Mouse (Mus musculus) midbrain, embryonic 14.5 days (tissue): ENCODE measurements around the gene Ms4a10. TPM values are rescaled to one million over a fixed set of nuclear protein-coding genes. Genes with fewer than 3 reads are reported as not detected.

ENCODE experiments used
- ATAC-seq: fragments of 200-750 bp; cut with Nextera tagmentation; 2 replicates; pipeline ENCODE4 v1.8.0; 2017; ENCODE audit warnings: moderate number of reproducible peaks, moderate library complexity; ENCODE audit not compliant: low FRiP score, low TSS enrichment
- DNase-seq: peaks from one replicate; pipeline ENCODE4 v3.0.0-alpha.2; 2015
- H3K27ac ChIP-seq: fragments of 300-500 bp; sonication (generic); replicated peaks from 2 replicates; pipeline ENCODE4 v1.5.1; 2014; ENCODE audit warnings: mild to moderate bottlenecking, low read depth, low read length, moderate library complexity
- H3K27me3 ChIP-seq: fragments of 300-500 bp; sonication (generic); 2 replicates; pipeline ENCODE4 v1.6.1; 2014; ENCODE audit warnings: low read length, control low read depth, mixed read lengths; ENCODE audit not compliant: control insufficient read depth, insufficient read depth
- H3K36me3 ChIP-seq: fragments of 300-500 bp; sonication (generic); 2 replicates; pipeline ENCODE4 v1.6.1; 2014; ENCODE audit warnings: low read length, control low read depth; ENCODE audit not compliant: control insufficient read depth, insufficient read depth
- H3K4me1 ChIP-seq: fragments of 300-500 bp; sonication (generic); 2 replicates; pipeline ENCODE4 v1.6.1; 2014; ENCODE audit warnings: mild to moderate bottlenecking, antibody characterized with exemption, low read length, control low read depth; ENCODE audit not compliant: control insufficient read depth, insufficient read depth
- H3K4me2 ChIP-seq: fragments of 300-500 bp; sonication (generic); 2 replicates; pipeline ENCODE4 v1.6.1; 2014; ENCODE audit warnings: mild to moderate bottlenecking, low read length, moderate library complexity
- H3K4me3 ChIP-seq: fragments of 300-500 bp; sonication (generic); replicated peaks from 2 replicates; pipeline ENCODE4 v1.5.1; 2014; ENCODE audit warnings: low read depth, low read length
- H3K9ac ChIP-seq: fragments of 300-500 bp; sonication (generic); replicated peaks from 2 replicates; pipeline ENCODE4 v1.6.1; 2014; ENCODE audit warnings: mild to moderate bottlenecking, low read length, moderate library complexity
- H3K9me3 ChIP-seq: fragments of 300-500 bp; sonication (generic); 2 replicates; pipeline ENCODE4 v1.6.1; 2016; ENCODE audit warnings: low read length, control low read depth, mixed read lengths; ENCODE audit not compliant: control insufficient read depth
- WGBS: fragments of 180-500 bp; shearing (Covaris S2); extraction: QIAGEN DNeasy Blood & Tissue Kit; methylation state at CpG from one replicate; pipeline ENCODE4 v1.1.7; 2014; 5-methylcytosine and 5-hydroxymethylcytosine counted together
- polyA plus RNA-seq: library from polyadenylated mRNA; unstranded; fragments of >200 nt; fragmentation: Nextera tagmentation; extraction: Ambion mirVana; gene quantifications from 2 replicates; pipeline ENCODE4 v1.2.1, GENCODE M21; 2014

Gene Ms4a10
- polyA plus RNA-seq, 1 experiment from 2014 or later, result not detected

- no peak for DNase-seq
- 88% methylated on average over 1 of the region's 1 CpGs for WGBS
These were observed 14.1 kb upstream of the Ms4a10 start for GRCm38 (mm10) chr19:10988563-10988962.

GRCm38 (mm10) chr19:10985889-10986288 lies 11.4 kb upstream of the Ms4a10 start:
- WGBS, result 87% methylated on average over 4 of the region's 4 CpGs
- no peaks in the 10 kb centered on the region for H3K4me1 ChIP-seq

More at GRCm38 (mm10) chr19:10988563-10988962, 14.1 kb upstream of the Ms4a10 start:
- no peak overlapping the region for H3K4me3 ChIP-seq
- ATAC-seq, result no peak
- H3K4me1 ChIP-seq, result no peaks in the 10 kb centered on the region
- no peak overlapping the region for H3K9ac ChIP-seq
- H3K9me3 ChIP-seq, result no peaks in the 10 kb centered on the region
- H3K27me3 ChIP-seq, result no peaks in the 10 kb centered on the region
- H3K36me3 ChIP-seq, result no peaks in the 10 kb centered on the region
- H3K27ac ChIP-seq, result no peak overlapping the region
- H3K4me2 ChIP-seq, result no peak overlapping the region

GRCm38 (mm10) chr19:10984551-10984950 lies 10.1 kb upstream of the Ms4a10 start:
- no peaks in the 10 kb centered on the region for H3K4me1 ChIP-seq
- H3K4me2 ChIP-seq, result no peak overlapping the region
- no peak overlapping the region for H3K27ac ChIP-seq
- no peaks in the 10 kb centered on the region for H3K9me3 ChIP-seq
- H3K4me3 ChIP-seq, result no peak overlapping the region
- H3K9ac ChIP-seq, result no peak overlapping the region
- 77% methylated on average over 13 of the region's 13 CpGs for WGBS
- no peak for ATAC-seq
- H3K36me3 ChIP-seq, result no peaks in the 10 kb centered on the region
- DNase-seq, result no peak
- H3K27me3 ChIP-seq, result no peaks in the 10 kb centered on the region

More at GRCm38 (mm10) chr19:10985889-10986288, 11.4 kb upstream of the Ms4a10 start:
- no peak for ATAC-seq
- DNase-seq, result no peak
- H3K27ac ChIP-seq, result no peak overlapping the region
- H3K4me2 ChIP-seq, result no peak overlapping the region
- no peaks in the 10 kb centered on the region for H3K9me3 ChIP-seq
- no peak overlapping the region for H3K9ac ChIP-seq
- H3K27me3 ChIP-seq, result no peaks in the 10 kb centered on the region
- H3K4me3 ChIP-seq, result no peak overlapping the region
- no peaks in the 10 kb centered on the region for H3K36me3 ChIP-seq

GRCm38 (mm10) chr19:10983146-10983545 lies 8.7 kb upstream of the Ms4a10 start:
- DNase-seq, result peak; percentile 14
- no peak overlapping the region for H3K27ac ChIP-seq
- H3K36me3 ChIP-seq, result no peaks in the 10 kb centered on the region
- H3K4me3 ChIP-seq, result no peak overlapping the region
- no peaks in the 10 kb centered on the region for H3K27me3 ChIP-seq
- H3K9ac ChIP-seq, result no peak overlapping the region
- ATAC-seq, result no peak
- no peaks in the 10 kb centered on the region for H3K9me3 ChIP-seq
- H3K4me1 ChIP-seq, result no peaks in the 10 kb centered on the region
- H3K4me2 ChIP-seq, result no peak overlapping the region
- 19% methylated on average over 14 of the region's 14 CpGs for WGBS

DNA sequence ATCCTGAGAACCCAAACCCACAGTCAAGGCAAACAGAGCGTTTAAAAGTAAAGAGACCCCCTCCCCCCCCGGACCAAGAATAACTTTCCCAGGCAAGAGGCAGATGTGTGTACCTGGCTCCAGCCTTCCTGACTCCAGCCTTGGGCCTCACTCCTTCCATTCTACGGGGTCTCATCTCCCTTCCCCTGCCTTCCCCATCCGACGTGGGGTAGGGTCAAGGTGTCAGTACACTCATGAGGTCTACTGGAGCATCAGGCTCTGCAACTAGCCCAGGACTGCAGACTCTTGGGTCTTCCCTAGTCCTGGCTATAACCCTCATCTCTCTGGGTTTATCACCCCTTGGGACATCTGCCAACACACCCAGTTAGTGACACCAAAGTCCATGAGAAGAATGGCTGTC lies 5.7 kb upstream of the Ms4a10 start:
- no peak overlapping the region for H3K4me3 ChIP-seq
- no peak overlapping the region for H3K9ac ChIP-seq
- no peaks in the 10 kb centered on the region for H3K4me1 ChIP-seq
- no peaks in the 10 kb centered on the region for H3K36me3 ChIP-seq
- no peak overlapping the region for H3K4me2 ChIP-seq
- H3K9me3 ChIP-seq, result no peaks in the 10 kb centered on the region
- no peak overlapping the region for H3K27ac ChIP-seq
- ATAC-seq (no peak; the same call in 1 of the 2 replicates), DNase-seq (no peak)
- 88% methylated on average over 5 of the region's 5 CpGs for WGBS
- no peaks in the 10 kb centered on the region for H3K27me3 ChIP-seq

DNA sequence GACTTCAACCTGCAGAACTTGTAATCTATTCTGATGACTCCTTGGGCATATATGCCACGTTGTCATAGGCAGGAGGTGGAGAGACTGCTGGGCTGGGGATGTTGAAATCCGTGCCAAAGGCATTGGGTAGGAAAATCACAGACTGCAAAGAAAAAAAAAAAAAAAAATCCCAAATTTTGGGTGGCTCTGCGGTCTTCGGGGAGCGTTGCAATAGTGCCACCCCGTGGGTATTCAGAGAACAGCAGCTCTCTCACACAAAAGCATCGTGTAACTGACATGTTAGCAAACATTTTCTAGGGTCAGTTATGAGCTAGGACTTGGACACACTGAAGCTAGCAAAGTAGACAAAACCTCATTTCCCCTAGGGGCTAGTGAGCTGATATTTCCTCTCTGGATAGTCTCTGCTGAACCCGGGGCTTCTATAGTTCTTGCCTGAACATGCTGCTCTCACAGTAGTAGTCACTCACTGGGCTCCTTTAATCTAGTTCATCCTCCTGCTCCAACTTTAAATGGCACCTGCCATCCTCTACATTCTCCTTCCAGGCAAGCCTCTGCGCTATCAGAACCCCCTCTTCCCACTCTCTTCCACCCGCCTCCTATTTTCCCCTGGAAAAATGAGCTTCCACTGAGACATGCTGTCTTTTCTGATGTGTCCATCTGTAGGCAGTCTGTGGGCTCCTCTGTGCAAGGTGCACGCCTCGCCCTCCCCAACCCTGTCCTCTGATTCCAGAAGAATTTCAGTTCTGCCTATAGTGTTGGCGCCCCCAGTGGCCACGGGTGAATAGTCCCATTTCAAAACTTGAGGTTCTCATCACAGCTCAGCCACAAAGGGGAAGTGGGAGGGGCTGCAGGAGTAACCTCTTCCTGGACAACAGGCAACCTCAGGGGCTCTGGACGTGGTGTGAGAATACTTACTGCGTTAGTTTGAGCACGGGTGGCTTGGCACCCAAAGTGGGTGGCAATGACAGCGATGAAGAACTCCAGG lies 5.0 kb upstream of the Ms4a10 start:
- Histone ChIP-seq H3K36me3 (no peaks in the 10 kb centered on the region), H3K27me3 (no peaks in the 10 kb centered on the region), H3K4me3 (no peak overlapping the region), H3K27ac (no peak overlapping the region), H3K4me2 (peak overlapping the region; percentile 25), H3K9ac (no peak overlapping the region), H3K9me3 (no peaks in the 10 kb centered on the region), H3K4me1 (no peaks in the 10 kb centered on the region)
- 14% methylated on average over 18 of the region's 18 CpGs for WGBS
- ATAC-seq (peak; percentile 44; the same call in 1 of the 2 replicates), DNase-seq (peak; percentile 75)

DNA sequence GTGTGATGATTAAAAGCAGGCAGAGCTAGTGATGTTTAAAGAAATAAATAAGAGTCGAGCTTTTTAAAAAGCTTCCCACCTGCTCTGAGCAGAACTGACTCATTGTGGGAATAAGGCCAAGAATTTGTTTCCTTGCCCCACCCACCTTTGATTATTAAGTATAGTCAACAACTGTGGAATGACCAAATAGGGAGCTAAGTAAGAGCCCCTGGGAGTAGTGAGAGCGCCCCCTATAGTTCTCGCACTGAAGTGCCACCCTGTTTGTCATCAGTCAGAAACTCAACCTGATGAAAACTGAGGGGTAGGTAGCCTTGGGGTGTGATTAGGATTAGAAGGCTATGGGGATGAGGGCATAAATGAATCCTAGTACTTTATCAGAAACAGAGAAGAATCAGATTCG lies 1.8 kb upstream of the Ms4a10 start:
- Histone ChIP-seq H3K4me3 (no peak overlapping the region), H3K4me2 (no peak overlapping the region), H3K9me3 (no peaks in the 10 kb centered on the region), H3K27ac (no peak overlapping the region), H3K36me3 (no peaks in the 10 kb centered on the region), H3K9ac (no peak overlapping the region), H3K27me3 (no peaks in the 10 kb centered on the region), H3K4me1 (no peaks in the 10 kb centered on the region)
- 51% methylated on average over 4 of the region's 4 CpGs for WGBS
- no peak for ATAC-seq
- peak; percentile 6 for DNase-seq

DNA sequence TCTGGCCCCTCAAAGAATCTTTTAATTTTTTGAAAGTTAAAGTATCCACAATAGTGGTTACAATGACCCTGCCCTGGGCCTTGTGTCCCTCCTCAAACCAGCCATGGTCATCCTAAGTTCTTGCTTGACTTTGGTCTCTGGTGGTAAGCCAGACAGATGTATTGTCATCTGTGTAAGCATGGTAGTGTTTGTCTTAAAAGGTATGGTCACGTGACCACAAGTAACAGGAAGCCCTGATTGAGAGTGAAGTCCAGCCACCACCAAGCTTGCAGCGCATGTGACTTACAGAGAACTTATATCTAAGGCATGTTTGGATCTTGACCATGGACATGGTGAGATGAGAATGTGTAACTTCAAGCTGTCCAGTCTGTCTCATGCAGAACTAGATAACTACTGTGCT lies 717 bp upstream of the Ms4a10 start:
- Histone ChIP-seq H3K27ac (no peak overlapping the region), H3K4me3 (no peak overlapping the region), H3K4me2 (no peak overlapping the region), H3K4me1 (no peaks in the 10 kb centered on the region), H3K9ac (no peak overlapping the region), H3K36me3 (no peaks in the 10 kb centered on the region), H3K9me3 (no peaks in the 10 kb centered on the region), H3K27me3 (no peaks in the 10 kb centered on the region)
- ATAC-seq (no peak), DNase-seq (no peak)
- WGBS, result 80% methylated on average over 2 of the region's 2 CpGs

- H3K4me1 ChIP-seq, result no peaks in the 10 kb centered on the region
- H3K27ac ChIP-seq, result no peak overlapping the region
- 63% methylated on average over 2 of the region's 2 CpGs for WGBS
- no peaks in the 10 kb centered on the region for H3K9me3 ChIP-seq
- H3K27me3 ChIP-seq, result no peaks in the 10 kb centered on the region
- ATAC-seq (no peak), DNase-seq (no peak)
- H3K9ac ChIP-seq, result no peak overlapping the region
- no peaks in the 10 kb centered on the region for H3K36me3 ChIP-seq
- no peak overlapping the region for H3K4me3 ChIP-seq
- no peak overlapping the region for H3K4me2 ChIP-seq
These were observed 1.3 kb downstream of the Ms4a10 start for GRCm38 (mm10) chr19:10973187-10973586.
